Mouse (Mus musculus): Measurements from ENCODE around the gene 1700020L24Rik.
A peak's percentile ranks its signal among the peaks of the same experiment; 100 is the strongest.

The 1700020L24Rik gene

GRCm38 (mm10) chr11:83440081-83441064 lies 2.9 kb downstream of the 1700020L24Rik start:
- peak; percentile 84 for DNase-seq (ENCODE audit: low read depth, low spot score)

DNA sequence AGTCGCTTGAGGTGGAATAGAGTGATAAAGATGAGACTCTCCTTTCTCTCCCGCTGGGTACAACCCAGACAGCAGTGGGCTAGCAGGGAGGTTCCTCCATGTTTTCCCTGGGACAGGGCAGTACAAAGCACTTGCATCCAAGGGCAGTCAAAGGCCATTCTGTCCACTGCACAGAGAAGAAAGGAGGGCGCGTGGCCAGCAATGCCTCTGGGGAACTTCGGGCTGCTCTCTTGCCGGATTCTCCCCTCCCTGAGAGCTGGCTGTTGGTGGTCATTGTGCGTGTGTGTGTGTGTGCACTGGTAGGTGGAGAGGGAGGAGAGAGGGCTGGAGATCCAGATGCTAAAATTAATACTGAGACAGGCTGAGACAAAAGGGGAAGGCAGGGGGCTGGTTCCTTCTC lies 3.8 kb downstream of the 1700020L24Rik start:
- DNase-seq (ENCODE audit: low read depth, low spot score) = peak; percentile 34

DNA sequence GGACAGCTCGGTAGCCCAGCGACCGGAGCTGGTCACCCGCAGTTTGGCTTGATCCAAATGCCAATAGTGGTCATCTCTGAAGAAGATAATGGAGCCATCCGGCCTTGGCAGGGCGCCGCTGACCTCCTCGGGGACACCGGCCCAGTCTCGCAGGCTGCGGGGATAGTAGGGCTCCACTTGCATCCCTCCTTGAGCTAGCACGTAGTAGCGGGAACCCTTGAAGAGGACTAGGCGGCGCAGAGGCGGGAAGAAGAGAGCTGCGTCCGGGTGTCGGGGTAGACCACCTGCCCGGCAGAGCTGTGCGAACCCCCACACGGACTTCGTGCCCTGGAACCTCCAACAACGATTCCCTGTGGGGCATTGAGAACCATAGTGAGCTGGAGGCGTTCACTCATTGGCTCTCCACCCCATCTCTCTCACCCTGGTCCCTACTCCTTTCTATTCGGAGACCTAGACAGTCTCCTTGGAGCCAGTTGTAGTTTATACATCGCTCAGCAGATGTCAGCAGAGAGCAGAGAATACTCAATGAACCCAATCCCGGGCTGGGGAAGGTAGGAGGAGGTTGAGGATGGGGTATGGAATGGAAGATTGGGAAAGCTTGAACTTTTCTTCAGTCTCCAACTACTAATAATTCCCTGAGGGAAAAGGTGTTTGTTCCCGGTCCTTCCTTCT lies 5.3 kb downstream of the 1700020L24Rik start:
- no peak for DNase-seq (ENCODE audit: low read depth, low spot score)

GRCm38 (mm10) chr11:83443824-83444223 lies 6.3 kb downstream of the 1700020L24Rik start:
- DNase-seq (ENCODE audit: low read depth, low spot score) = no peak

DNA sequence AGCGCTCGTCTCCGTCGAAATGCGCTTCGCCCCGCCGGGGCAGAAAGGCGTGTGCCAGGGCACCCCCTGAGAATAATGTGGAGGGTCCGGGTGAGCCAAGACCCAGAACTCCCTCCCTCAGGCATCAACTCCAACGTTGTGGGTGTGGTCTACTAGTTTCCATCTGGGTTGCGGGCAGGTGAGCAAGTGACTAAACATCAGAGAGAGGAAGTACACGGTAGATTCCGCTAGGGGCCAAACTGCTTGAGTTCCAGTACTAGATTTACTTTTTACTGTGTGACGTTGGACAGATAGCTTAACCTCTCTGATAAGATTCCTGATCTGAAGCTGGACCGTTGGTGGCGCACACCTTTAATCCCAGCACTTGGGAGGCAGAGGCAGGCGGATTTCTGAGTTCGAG lies 7.5 kb downstream of the 1700020L24Rik start:
- DNase-seq (ENCODE audit: low read depth, low spot score) = no peak

- no peak for DNase-seq (ENCODE audit: low read depth, low spot score)
These were observed 10.1 kb downstream of the 1700020L24Rik start for GRCm38 (mm10) chr11:83447612-83448011.

DNA sequence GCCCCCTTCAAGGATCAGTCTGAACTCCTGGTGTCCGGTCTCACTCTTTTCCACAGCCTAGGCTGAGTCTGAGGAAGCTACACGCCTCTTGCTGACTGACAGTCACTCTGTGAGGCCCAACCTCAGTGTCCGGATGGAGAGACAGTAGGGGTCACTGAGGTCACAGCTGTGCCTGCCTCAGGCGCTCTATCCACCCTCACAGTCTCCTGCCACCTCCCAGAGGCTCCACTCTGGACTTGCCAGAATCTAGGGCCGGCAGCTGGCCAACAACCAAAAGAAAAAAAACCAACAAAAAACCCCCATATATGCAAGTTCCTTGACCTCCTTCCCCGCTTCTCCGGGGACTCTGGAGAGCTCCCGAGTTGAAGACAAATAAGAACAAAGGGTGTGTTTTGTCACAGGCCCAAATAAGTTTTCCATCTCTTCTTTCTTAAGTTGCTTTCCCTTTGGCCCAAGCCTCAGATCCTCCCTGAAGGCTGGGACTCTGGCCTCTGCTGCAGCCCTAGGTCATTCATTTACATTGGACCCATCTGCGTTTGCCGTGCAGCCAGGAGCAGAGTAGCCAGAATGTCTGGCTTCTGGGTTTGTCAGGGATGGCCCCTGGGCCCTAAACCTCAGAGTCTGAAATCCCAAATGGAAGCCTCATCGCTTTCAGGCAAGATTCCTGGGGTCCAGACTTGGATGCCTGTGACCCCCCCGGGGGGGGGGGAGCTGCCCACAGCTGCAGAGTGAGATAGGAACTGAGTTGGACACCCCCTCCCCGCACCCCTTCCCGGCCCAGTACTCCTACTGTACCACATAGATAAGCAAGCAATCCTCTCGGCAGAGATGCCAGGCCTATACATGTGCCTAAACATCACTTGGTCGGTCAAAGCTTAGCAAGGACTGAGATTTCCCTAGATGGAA lies 10.8 kb downstream of the 1700020L24Rik start:
- DNase-seq (ENCODE audit: low read depth, low spot score) = peak; percentile 70

- DNase-seq (ENCODE audit: low read depth, low spot score) = no peak
These were observed 11.4 kb downstream of the 1700020L24Rik start for GRCm38 (mm10) chr11:83448927-83449236.

GRCm38 (mm10) chr11:83449298-83449697 lies 11.8 kb downstream of the 1700020L24Rik start:
- DNase-seq (ENCODE audit: low read depth, low spot score) = no peak

DNA sequence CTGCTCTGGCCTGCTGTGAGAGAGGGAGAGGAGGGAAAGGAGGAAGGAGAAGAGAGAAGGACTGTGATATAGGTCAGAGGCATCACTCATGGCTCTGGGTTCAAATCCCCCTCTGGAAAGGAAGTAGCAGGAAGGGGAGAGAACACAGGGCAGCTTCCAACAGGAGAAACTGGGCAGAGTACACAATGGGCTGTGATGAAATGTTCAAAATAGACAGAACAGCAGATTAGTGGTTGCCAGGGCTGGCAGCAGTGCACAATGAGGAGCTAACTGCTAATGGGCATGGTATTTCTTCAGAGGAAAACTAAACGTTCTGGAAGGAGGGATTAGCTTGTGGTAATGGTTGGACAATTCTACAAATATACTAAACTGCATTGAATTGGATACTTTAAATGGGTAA lies 13.1 kb downstream of the 1700020L24Rik start:
- no peak for DNase-seq (ENCODE audit: low read depth, low spot score)

- DNase-seq (ENCODE audit: low read depth, low spot score) = no peak
These were observed 13.8 kb downstream of the 1700020L24Rik start for GRCm38 (mm10) chr11:83451281-83451680.

- DNase-seq (ENCODE audit: low read depth, low spot score) = no peak
These were observed 17.1 kb downstream of the 1700020L24Rik start for GRCm38 (mm10) chr11:83454548-83454947.

DNA sequence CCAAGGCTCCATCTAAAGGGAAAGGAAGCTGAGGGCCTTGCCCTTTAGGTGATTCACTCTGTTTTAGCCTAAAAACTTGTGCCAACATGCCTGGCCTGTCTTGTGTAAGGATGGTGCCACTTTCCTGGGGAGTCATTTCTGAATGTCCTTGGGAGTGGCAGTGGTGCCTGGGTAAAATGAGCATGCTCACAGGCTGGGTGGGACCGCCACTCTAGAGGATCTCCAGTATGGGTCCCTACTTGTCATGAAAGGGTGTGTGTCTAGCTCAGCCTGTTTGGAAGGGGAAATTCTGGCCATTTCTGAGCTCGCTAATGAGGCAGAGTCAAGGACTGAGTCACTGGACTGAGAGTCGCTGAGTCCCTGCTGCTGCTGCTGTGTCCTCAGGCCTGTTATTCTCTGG lies 18.1 kb downstream of the 1700020L24Rik start:
- DNase-seq (ENCODE audit: low read depth, low spot score) = no peak

DNA sequence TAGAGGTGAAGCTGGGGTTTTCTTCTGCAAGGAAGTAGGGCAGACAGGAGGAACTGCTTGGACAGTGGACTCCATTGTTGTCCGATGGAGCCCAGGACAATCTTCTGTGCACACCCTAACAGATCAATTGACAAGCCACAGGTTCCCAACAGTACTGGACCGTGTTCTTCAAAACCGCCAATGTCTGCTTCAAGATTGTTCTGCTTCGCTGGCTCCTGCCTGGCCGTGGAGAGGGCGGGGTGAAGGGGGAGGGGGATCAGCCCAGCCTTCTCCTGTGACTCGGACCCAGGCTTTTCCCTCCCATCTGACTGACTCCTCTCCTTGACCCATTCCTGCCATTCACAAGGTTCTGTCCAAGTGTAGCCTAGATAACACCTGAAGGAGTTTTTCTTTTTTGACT lies 19.8 kb downstream of the 1700020L24Rik start:
- no peak for DNase-seq (ENCODE audit: low read depth, low spot score)

DNA sequence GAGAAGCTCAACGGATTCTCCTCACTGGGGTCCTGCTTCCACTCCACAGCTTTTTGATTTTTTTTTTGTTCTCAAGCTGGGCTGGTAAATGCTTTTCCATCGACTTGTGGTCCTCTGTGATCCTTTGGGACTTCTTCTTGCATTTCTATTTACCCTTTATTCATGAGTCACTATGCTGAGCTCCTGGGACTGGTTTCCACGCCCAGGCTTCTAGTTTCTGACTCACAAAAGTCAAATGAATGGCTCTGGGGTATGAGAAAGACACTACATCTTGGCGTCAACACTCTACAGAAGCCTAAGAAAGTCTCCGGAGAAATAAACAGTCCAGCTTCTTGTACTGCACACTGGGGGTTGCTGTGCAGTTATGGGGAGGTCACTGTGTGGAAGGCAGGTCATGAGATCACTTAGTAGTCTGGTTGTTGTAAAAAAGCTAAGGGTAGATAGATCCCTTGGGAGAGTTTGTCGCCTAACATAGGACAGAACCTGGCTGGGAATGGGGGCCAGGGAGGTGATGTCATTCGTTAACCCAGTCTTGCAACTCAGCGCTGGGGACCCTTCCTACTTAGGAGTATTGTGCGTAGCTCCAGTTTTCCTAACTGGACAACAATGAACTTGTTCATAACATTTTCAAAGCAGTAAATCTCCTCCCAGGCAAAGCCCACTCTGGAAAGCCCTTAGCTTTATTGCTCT lies 20.6 kb downstream of the 1700020L24Rik start:
- no peak for DNase-seq (ENCODE audit: low read depth, low spot score)

DNA sequence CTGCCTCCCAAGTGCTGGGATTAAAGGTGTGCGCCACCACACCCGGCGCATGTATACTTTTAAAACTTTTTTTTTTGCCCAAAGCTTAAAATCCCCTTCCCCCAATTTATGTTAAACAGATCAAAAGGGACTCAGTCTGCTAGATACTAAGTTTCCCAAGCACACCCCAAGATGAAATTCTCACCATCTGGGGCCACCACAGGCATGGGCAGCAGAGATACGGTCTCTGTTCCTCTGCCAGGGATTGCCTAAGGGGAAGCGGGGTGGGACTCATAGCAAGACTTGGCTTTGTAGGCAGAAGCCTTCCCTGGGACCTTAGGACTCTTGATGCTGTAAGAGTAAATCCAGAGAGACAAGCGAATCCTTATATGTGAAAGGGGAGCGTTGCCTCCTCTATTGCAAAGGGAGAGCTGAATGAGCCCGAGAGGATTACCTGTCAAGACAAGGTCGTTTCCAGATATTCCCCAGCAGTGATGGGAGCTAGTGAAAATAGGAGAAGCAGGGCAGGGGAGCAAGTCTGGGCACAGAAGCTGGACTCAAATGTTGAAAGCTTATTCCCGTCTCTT lies 24.1 kb downstream of the 1700020L24Rik start:
- DNase-seq (ENCODE audit: low read depth, low spot score) = no peak

- DNase-seq (ENCODE audit: low read depth, low spot score) = no peak
These were observed 25.3 kb downstream of the 1700020L24Rik start, which contains the start of gene Mmp28 for GRCm38 (mm10) chr11:83462711-83463244. Mmp28 (minus strand) TSS chr11:83463071.

DNA sequence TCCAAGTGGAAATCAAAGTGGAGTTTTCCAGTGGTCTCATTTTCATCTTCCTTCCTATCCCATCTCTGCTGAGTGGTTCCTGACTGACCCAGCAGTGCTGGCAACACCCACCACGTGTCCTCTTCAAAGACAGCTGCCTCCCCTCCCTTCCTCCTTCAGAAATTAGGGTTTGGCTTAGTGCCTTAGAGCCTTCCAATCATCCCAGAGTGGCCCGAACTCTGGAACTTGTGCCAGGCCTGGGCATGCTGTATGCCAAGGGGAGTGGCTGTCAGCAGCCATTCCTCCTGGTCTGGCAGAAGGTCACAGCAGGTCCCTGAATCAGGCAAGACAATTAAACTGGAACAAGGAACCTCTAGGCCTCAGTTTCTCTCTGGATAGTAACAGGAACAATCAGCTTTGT lies 28.5 kb downstream of the 1700020L24Rik start:
- peak; percentile 29 for DNase-seq (ENCODE audit: low read depth, low spot score)

DNA sequence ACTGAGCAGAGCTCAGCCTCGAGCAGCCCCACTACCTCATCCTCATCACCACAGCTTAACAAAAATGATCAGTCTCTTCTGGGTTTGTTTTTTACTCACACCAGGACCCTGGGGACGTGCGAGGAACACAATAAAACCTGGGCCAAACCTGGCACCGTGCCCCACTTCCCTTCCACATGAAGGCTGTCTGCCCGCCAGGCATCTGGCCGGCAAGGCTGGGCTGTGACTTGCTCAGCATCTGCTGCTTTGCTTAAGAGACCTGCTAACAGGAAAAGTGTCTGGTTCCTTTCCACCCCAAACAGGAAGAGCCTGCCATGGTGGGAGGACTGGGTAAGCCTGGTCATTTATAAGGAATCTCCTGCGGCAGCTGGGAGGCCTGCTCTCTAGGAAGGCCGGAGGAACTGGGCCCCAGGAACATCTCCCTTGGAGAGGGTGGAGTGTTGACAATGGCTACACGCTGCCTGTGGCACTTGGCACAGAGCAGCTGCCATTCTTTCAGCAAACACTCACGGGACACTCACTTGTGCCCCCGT lies 29.7 kb downstream of the 1700020L24Rik start:
- DNase-seq (ENCODE audit: low read depth, low spot score) = peak; percentile 78

GRCm38 (mm10) chr11:83468765-83469164 lies 31.3 kb downstream of the 1700020L24Rik start:
- DNase-seq (ENCODE audit: low read depth, low spot score) = no peak

Measured in skeletal muscle tissue, adult 2 months (tissue).